Mouse (Mus musculus) midbrain, embryonic 12.5 days (tissue): ENCODE data around the gene Acsl1. TPM values are rescaled to one million over a fixed set of nuclear protein-coding genes. Genes with fewer than 3 reads are reported as not detected.

Experiments used
- ATAC-seq: fragments of 200-750 bp; cut with Nextera tagmentation; 2 replicates; pipeline ENCODE4 v1.8.0; 2017; ENCODE audit warnings: low read depth, moderate TSS enrichment, moderate library complexity; ENCODE audit not compliant: low FRiP score
- H3K27ac ChIP-seq: fragments of 300-500 bp; sonication (generic); replicated peaks from 2 replicates; pipeline ENCODE4 v1.5.1; 2016; ENCODE audit warnings: mild to moderate bottlenecking
- H3K27me3 ChIP-seq: fragments of 300-500 bp; sonication (generic); 2 replicates; pipeline ENCODE4 v1.6.1; 2016; ENCODE audit warnings: mild to moderate bottlenecking
- H3K36me3 ChIP-seq: fragments of 300-500 bp; sonication (generic); 2 replicates; pipeline ENCODE4 v1.6.1; 2016
- H3K4me1 ChIP-seq: fragments of 300-500 bp; sonication (generic); 2 replicates; pipeline ENCODE4 v1.6.1; 2016
- H3K4me2 ChIP-seq: fragments of 300-500 bp; sonication (generic); replicated peaks from 2 replicates; pipeline ENCODE4 v1.6.1; 2016; ENCODE audit warnings: mild to moderate bottlenecking, moderate library complexity
- H3K4me3 ChIP-seq: fragments of 300-500 bp; sonication (generic); 2 replicates; pipeline ENCODE4 v1.5.1; 2016; ENCODE audit warnings: mild to moderate bottlenecking
- H3K9ac ChIP-seq: fragments of 300-500 bp; sonication (generic); replicated peaks from 2 replicates; pipeline ENCODE4 v1.6.1; 2016; ENCODE audit warnings: mild to moderate bottlenecking, moderate library complexity
- H3K9me3 ChIP-seq: fragments of 300-500 bp; sonication (generic); 2 replicates; pipeline ENCODE4 v1.6.1; 2016; ENCODE audit warnings: mild to moderate bottlenecking
- WGBS: fragments of 180-500 bp; shearing (Covaris S2); methylation state at CpG from one replicate; pipeline ENCODE4 v1.1.7; 2016; 5-methylcytosine and 5-hydroxymethylcytosine counted together
- polyA plus RNA-seq: library from polyadenylated mRNA; unstranded; fragments of >200 nt; fragmentation: Nextera tagmentation; extraction: Ambion mirVana; gene quantifications from 2 replicates; pipeline ENCODE4 v1.2.1, GENCODE M21; 2016

Gene Acsl1
- 7.8 and 8.9 TPM in 2 replicates for polyA plus RNA-seq

GRCm38 (mm10) chr8:46470792-46471781, at the start of gene Acsl1:
Gene Acsl1, plus strand, starts transcription at chr8:46471037.
- peak within 1 kb of the TSS; percentile 86 for H3K4me3 ChIP-seq
- no peaks in the 10 kb centered on the region for H3K9me3 ChIP-seq
- no peaks in the 10 kb centered on the region for H3K36me3 ChIP-seq
- WGBS, result under 1% methylated on average over 102 of the region's 106 CpGs
- H3K27ac ChIP-seq, result peak within 1 kb of the TSS; percentile 72
- no peaks in the 10 kb centered on the region; the same call in 1 of the 2 replicates for H3K4me1 ChIP-seq
- ATAC-seq, result peak; percentile 96
- H3K27me3 ChIP-seq, result peaks cover 12% of the 10 kb centered on the region
- peak within 1 kb of the TSS; percentile 81 for H3K9ac ChIP-seq
- peak within 1 kb of the TSS; percentile 95 for H3K4me2 ChIP-seq

DNA sequence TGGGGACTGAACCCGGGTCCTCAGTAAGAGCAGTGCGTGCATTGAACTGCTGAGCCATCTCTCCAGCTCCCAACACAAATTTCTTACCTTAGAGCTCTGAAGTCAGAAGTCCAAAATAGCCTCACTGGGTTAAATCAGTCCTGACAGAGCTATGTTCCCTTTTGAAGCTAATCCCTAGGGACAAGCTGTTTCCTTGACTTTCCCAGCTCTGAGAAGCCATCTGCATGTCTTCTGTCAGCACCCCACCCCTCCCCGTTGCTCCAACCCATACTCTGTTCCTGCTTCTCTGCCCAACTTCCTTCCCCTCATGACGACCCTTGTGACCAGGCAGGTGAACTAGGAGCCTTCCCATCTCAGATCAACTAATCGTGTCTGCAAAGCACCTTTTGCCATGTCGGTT, 49.3 kb upstream of the Acsl1 start:
- no peak for ATAC-seq
- H3K36me3 ChIP-seq, result no peaks in the 10 kb centered on the region
- no peak overlapping the region for H3K4me3 ChIP-seq
- H3K4me1 ChIP-seq, result no peaks in the 10 kb centered on the region
- H3K4me2 ChIP-seq, result no peak overlapping the region
- no peak overlapping the region for H3K27ac ChIP-seq
- no peaks in the 10 kb centered on the region for H3K9me3 ChIP-seq
- H3K9ac ChIP-seq, result no peak overlapping the region
- WGBS, result 83% methylated on average over 6 of the region's 6 CpGs
- no peaks in the 10 kb centered on the region for H3K27me3 ChIP-seq

GRCm38 (mm10) chr8:46427940-46428339, 42.9 kb upstream of the Acsl1 start:
- Histone ChIP-seq H3K4me2 (no peak overlapping the region), H3K4me3 (no peak overlapping the region), H3K4me1 (no peaks in the 10 kb centered on the region), H3K27ac (no peak overlapping the region), H3K9me3 (no peaks in the 10 kb centered on the region), H3K9ac (no peak overlapping the region), H3K27me3 (no peaks in the 10 kb centered on the region), H3K36me3 (no peaks in the 10 kb centered on the region)
- ATAC-seq, result no peak

DNA sequence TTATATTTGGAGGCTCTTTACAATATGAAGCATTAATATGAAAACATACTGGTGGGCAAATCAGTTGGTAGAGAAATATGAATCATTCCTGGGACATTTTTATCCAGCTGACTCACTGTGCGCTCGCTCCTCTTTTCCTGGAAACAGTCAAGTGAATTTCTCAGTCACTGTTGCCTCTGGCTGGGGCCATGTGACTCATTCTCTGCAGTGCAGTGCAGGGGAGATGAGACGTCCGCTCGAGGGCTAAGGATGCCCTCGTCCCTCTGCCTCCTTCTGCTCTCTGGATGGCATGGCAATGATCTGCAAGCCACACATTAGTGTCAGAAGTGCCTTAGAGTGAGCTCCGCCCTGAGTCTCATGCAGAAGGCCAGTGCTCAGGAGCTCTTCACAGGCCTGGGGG, 41.0 kb upstream of the Acsl1 start:
- ATAC-seq, result no peak
- no peak overlapping the region for H3K9ac ChIP-seq
- no peak overlapping the region for H3K4me3 ChIP-seq
- no peak overlapping the region for H3K4me2 ChIP-seq
- no peaks in the 10 kb centered on the region for H3K36me3 ChIP-seq
- no peaks in the 10 kb centered on the region for H3K9me3 ChIP-seq
- no peaks in the 10 kb centered on the region for H3K27me3 ChIP-seq
- 74% methylated on average over 7 of the region's 7 CpGs for WGBS
- H3K4me1 ChIP-seq, result no peaks in the 10 kb centered on the region
- H3K27ac ChIP-seq, result no peak overlapping the region

- no peaks in the 10 kb centered on the region for H3K4me1 ChIP-seq
- WGBS, result 88% methylated on average over 4 of the region's 4 CpGs
- H3K4me3 ChIP-seq, result no peak overlapping the region
- no peaks in the 10 kb centered on the region for H3K27me3 ChIP-seq
- no peak overlapping the region for H3K27ac ChIP-seq
- H3K36me3 ChIP-seq, result no peaks in the 10 kb centered on the region
- H3K4me2 ChIP-seq, result no peak overlapping the region
- ATAC-seq, result no peak
- no peaks in the 10 kb centered on the region for H3K9me3 ChIP-seq
- no peak overlapping the region for H3K9ac ChIP-seq
Measured at GRCm38 (mm10) chr8:46431921-46432320, 38.9 kb upstream of the Acsl1 start.

DNA sequence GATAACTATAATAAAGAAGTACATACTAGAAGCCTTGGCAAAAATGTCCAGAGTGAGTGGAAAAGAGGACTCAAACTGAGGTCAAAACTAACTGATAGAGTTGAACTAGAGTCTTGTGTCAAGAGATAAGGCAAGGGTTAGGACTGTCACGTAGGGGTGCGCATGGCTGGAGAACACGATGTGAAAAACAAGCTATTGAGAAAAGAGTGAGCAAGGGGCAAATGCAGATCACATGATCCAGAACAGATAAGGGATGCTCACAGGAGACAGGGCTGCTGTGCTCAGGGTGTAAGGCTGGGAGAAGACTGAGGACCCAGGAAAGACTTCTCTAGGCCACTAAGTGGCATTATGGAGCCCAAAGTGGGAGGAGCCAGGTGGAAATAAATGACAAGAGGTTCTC, 38.3 kb upstream of the Acsl1 start:
- H3K9ac ChIP-seq, result no peak overlapping the region

GRCm38 (mm10) chr8:46433656-46434055, 37.2 kb upstream of the Acsl1 start:
- ATAC-seq, result no peak
- no peaks in the 10 kb centered on the region for H3K27me3 ChIP-seq

More for the DNA sequence above, 38.3 kb upstream of the Acsl1 start:
- Histone ChIP-seq H3K4me1 (no peaks in the 10 kb centered on the region), H3K36me3 (no peaks in the 10 kb centered on the region), H3K4me2 (no peak overlapping the region), H3K4me3 (no peak overlapping the region), H3K9me3 (no peaks in the 10 kb centered on the region), H3K27me3 (no peaks in the 10 kb centered on the region), H3K27ac (no peak overlapping the region)
- WGBS, result 95% methylated on average over 3 of the region's 3 CpGs
- ATAC-seq, result no peak

DNA sequence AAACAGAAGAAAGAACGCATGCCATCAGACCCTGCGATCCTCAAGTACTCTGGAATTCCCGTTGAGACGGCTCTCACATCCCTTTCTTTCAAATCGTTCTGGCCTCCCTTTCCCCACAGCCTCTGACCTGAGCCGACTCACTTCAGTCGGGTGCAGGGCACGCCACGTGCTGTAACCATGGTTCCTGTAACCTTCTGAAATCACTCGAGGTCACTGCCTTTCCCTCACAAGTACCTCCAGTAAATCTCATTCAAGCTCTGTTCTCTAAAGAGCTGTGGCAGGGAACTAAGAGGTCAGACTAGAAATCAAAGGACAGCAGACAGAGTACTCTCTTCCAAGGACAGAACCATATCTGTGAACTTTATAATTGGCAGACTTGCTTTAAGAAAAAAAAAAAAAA, 32.3 kb upstream of the Acsl1 start:
- no peak overlapping the region for H3K4me2 ChIP-seq
- no peak overlapping the region for H3K27ac ChIP-seq
- H3K27me3 ChIP-seq, result no peaks in the 10 kb centered on the region
- H3K36me3 ChIP-seq, result no peaks in the 10 kb centered on the region
- H3K4me1 ChIP-seq, result no peaks in the 10 kb centered on the region
- H3K9ac ChIP-seq, result no peak overlapping the region
- ATAC-seq, result no peak
- H3K9me3 ChIP-seq, result no peaks in the 10 kb centered on the region
- 77% methylated on average over 10 of the region's 10 CpGs for WGBS
- no peak overlapping the region for H3K4me3 ChIP-seq

More at GRCm38 (mm10) chr8:46433656-46434055, 37.2 kb upstream of the Acsl1 start:
- Histone ChIP-seq H3K9me3 (no peaks in the 10 kb centered on the region), H3K9ac (no peak overlapping the region), H3K4me1 (no peaks in the 10 kb centered on the region), H3K27ac (no peak overlapping the region), H3K36me3 (no peaks in the 10 kb centered on the region), H3K4me3 (no peak overlapping the region), H3K4me2 (no peak overlapping the region)
- WGBS, result 86% methylated on average over 1 of the region's 1 CpGs

DNA sequence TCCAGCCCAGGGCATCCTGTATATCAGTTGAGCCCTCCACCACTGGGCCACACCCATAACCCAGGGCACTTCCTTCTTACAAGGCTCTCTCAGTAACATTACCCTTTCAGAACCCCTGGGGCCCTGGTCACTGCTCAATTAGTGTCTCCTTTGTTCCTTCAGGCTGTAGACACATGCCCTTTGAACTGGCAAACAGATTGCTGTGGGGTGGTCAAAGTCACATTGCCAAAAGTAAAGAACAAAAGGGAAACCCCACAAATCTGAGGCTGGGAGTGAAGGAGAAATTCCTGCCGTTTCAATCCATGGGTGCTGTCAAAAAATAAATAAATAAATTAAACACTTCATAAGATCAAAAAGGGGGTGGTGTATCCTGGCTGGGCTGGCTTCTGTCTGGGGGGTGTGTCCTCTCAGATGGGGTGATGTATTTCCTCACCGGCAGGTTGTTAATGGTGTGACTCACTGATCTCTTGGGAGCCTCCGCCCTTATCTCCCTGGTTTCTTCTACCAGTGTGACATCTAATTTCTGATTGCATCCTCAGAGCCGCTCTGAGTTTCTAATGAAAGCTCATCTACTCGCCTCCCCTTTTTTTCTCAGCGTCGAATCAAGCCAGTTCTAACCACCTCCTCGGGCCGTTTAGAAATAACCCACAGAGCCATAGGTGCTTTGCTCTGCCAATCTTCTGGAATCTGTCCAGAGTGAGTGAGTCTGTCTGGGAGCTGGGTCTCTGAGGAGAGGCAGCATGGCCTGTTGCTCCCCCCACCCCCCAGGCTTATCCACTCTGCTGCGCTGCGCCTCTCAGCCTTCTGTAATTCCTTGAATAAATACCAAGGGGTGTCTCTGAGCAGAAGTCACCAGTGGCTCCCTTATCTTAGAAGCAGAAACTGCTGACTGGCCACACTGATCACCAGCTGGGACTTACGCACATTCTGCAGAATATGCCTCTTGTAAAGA, 24.6 kb upstream of the Acsl1 start:
- ATAC-seq, result no peak
- Histone ChIP-seq H3K27ac (no peak overlapping the region), H3K27me3 (no peaks in the 10 kb centered on the region), H3K36me3 (no peaks in the 10 kb centered on the region), H3K4me1 (no peaks in the 10 kb centered on the region), H3K9me3 (no peaks in the 10 kb centered on the region), H3K4me3 (no peak overlapping the region), H3K4me2 (no peak overlapping the region), H3K9ac (no peak overlapping the region)
- WGBS, result 56% methylated on average over 12 of the region's 12 CpGs

- no peak for ATAC-seq
- Histone ChIP-seq H3K4me1 (no peaks in the 10 kb centered on the region), H3K9me3 (no peaks in the 10 kb centered on the region), H3K27ac (no peak overlapping the region), H3K4me2 (no peak overlapping the region), H3K36me3 (no peaks in the 10 kb centered on the region), H3K9ac (no peak overlapping the region), H3K4me3 (no peak overlapping the region), H3K27me3 (no peaks in the 10 kb centered on the region)
- 88% methylated on average over 6 of the region's 6 CpGs for WGBS
Measured at GRCm38 (mm10) chr8:46447334-46447733, 23.5 kb upstream of the Acsl1 start.

DNA sequence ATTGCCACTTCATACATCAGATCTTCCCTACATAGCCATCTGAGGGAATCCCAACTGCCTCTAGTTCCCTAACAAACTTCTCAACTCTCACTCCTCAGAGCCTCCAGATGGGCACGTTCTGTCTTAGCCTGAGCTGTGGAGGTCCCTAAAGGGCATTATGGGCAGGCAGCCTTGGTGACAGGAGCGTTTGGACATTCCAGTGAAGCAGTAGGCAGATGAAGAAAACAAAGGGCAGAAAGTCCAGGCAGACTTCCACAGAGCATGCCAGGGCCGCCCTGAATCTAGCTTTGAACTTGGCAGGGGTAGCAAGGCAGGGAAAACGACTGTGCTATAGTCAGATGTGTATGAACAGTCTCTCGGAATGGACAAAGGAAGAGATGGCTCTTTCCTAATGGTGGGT, 22.2 kb upstream of the Acsl1 start:
- Histone ChIP-seq H3K36me3 (no peaks in the 10 kb centered on the region), H3K9me3 (no peaks in the 10 kb centered on the region), H3K27me3 (no peaks in the 10 kb centered on the region), H3K4me3 (no peak overlapping the region), H3K9ac (no peak overlapping the region), H3K4me1 (no peaks in the 10 kb centered on the region), H3K4me2 (no peak overlapping the region), H3K27ac (no peak overlapping the region)
- ATAC-seq, result no peak
- 79% methylated on average over 5 of the region's 5 CpGs for WGBS

DNA sequence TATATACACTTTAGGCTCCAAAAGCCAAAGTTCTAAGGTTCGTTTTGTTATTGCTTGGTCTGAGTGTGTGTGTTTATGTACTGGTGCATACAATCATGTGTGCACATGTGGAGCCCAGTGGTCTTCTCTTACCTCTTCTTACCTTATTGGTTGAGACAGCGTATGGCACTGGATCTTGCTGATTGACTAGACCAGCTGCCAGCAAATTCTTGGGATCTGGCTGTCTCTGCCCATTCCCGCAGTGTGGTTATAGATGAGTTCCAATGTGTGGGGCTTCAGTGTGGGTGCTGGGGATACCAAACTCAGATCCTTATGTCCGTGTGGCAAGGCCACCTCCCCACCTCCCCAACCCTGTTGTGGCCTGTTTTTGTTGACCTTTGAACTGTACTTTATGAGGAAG, 21.8 kb upstream of the Acsl1 start:
- no peaks in the 10 kb centered on the region for H3K9me3 ChIP-seq
- no peak overlapping the region for H3K4me3 ChIP-seq
- no peak overlapping the region for H3K27ac ChIP-seq
- no peak overlapping the region for H3K9ac ChIP-seq
- H3K36me3 ChIP-seq, result no peaks in the 10 kb centered on the region
- no peak for ATAC-seq
- H3K4me1 ChIP-seq, result no peaks in the 10 kb centered on the region
- no peaks in the 10 kb centered on the region for H3K27me3 ChIP-seq
- no peak overlapping the region for H3K4me2 ChIP-seq
- 88% methylated on average over 4 of the region's 4 CpGs for WGBS
